Mouse (Mus musculus) brain, adult 2 months (tissue): ENCODE results near the gene 4930467E23Rik.
"Not testable (repeated sequence)": the region's sequence is repeated elsewhere in the genome, so short reads cannot be mapped to it uniquely, and the experiment has no call there.

ENCODE experiments used
- DNase-seq: peaks from one replicate; pipeline ENCODE4 v3.0.0; 2011; ENCODE audit warnings: low read depth, low spot score

Gene 4930467E23Rik

GRCm38 (mm10) chr8:19711171-19711860, 18.1 kb upstream of the 4930467E23Rik start:
- not testable (repeated sequence) for DNase-seq

GRCm38 (mm10) chr8:19712227-19712750, 17.1 kb upstream of the 4930467E23Rik start:
- DNase-seq = not testable (repeated sequence)

GRCm38 (mm10) chr8:19712816-19713215, 16.6 kb upstream of the 4930467E23Rik start:
- DNase-seq = not testable (repeated sequence)

DNA sequence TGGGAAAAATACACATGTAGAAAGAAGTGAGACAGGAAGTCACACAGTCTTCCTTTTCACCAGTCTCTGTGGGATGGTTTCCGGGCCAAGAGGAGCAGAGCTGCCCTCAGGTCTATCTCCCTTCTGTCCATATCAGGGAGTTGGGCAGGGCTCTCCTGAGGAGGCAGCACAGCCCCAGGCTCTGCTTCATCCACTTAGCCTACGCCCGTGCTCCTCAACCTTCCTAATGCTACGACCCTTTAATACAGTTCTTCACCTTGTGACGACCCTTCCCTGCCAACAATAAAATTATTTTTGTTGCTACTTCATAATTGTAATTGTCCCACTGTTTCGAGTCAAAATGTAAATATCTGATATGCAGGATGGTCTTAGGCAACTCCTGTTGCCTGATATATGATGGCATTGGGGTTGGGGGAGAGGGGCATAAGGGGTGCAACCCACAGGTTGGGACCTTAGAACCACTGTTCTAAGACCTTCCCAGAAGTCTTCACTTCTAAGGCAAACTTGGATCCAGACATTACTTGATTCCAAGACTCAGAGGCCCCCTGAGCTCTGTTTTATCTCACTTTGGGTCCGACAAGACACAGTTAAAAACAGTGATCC, 16.0 kb upstream of the 4930467E23Rik start:
- not testable (repeated sequence) for DNase-seq

GRCm38 (mm10) chr8:19714426-19714825, 14.9 kb upstream of the 4930467E23Rik start:
- DNase-seq = not testable (repeated sequence)

GRCm38 (mm10) chr8:19715266-19715665, 14.1 kb upstream of the 4930467E23Rik start:
- DNase-seq = not testable (repeated sequence)

DNA sequence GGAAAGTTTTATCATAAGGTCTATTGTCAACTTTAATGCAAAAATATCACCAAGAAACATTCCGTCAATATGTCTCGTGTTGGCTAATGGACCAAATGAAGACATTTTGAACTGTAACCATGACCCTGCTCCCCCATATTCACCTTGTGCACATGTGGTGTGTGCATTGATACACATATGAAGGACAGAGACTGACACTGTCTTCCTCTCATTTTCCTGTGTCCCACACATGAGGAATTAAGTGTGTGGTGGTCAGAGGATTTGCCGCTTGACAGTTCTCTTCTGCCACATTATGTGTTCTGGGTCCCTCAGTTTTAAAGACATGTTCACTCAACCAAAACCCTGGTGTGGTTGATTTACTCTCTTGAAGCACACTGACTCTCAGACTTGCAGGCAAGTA, 11.5 kb upstream of the 4930467E23Rik start:
- not testable (repeated sequence) for DNase-seq

GRCm38 (mm10) chr8:19719513-19719912, 9.9 kb upstream of the 4930467E23Rik start:
- DNase-seq = not testable (repeated sequence)

GRCm38 (mm10) chr8:19724871-19725270, 4.5 kb upstream of the 4930467E23Rik start:
- DNase-seq = not testable (repeated sequence)

DNA sequence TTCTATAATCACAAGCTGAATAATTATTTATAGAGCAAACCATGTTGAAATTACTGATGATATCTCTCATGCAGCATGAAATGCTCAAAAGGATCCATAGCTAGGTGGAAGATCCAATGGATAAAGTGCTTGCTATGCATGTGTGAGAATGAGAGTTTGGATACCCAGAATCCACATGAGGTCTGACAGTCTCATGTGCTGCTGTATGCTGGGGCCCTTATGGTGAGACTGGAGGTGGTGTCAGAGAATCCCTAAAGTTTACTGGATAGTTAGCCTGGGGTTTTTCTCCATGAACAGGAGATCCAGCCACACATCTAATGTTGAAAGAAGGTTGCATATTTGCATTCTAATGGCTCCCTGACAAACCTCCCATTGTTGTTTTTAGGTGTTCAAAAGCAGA, 22.4 kb downstream of the 4930467E23Rik start:
- DNase-seq = not testable (repeated sequence)

DNA sequence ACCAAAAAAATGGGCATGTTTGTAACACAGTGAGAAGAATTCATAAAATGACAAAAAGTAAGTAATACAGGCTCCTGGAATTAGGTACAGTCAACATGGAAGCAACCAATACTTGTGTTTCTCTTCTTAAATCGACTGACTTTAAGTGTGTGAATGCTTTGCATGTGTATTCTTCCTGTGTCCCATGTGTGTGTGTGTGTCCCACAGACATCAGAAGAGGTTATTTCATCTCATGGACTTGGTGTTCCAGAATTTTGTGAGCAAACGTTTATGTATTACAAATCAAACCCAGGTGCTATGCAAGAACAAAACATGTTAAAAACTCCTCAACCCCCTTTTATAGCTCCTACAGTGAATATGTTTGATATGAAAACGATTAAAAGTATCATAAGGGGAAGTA, 24.8 kb downstream of the 4930467E23Rik start:
- DNase-seq = not testable (repeated sequence)

DNA sequence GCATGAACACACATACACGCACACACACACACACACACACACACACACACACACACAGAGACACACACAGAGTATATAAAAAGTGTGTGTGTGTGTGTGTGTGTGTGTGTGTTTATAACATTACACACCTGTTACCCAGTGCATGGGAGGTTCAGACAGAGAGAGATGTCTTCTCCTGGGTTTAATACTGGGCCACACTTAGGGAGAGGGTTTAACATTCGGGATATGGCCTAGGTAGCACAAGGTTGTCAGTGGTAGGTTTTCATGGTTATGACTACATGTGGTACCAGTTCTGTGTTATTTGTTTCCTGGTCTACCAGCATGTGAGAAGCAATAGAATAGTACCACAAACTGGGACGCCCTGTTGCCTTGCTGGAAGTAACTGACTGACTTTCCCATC, 25.6 kb downstream of the 4930467E23Rik start:
- not testable (repeated sequence) for DNase-seq

DNA sequence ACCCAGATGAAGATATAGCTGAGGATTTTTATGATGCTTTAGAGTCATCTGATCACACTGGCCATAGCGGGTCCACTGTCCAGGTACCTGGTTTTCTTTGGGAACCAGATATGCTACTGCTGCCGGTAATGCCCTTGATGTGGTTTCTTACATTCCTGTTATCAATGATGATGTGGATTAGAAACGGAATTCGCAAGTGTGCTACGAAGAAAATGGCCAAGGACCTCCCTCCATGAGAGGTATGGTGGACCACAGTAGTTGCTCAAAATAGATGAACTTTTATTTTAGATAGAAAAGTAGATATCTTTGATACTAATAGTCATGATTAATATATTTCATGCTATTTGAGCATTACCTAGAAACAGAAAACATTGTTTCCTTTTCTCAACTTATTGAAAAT, 32.3 kb downstream of the 4930467E23Rik start:
- DNase-seq = not testable (repeated sequence)

- DNase-seq = not testable (repeated sequence)
Measured at GRCm38 (mm10) chr8:19762860-19763592, 33.6 kb downstream of the 4930467E23Rik start.

DNA sequence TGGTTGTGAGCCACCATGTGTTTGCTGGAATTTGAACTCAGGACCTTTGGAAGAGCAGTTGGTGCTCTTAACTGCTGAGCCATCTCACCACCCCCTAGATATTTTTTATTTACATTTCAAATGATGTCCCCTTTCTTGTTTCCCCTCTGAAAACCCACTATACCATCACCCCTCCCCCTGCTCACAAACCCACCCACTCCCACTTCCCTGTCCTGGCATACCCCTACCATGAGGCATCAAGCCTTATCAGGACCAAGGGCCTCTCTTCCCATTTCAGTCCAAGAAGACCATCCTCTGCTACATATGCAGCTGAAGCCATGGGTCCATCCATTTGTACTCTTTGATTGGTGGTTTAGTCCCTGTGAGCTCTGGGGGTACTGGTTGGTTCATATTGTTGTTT, 36.2 kb downstream of the 4930467E23Rik start:
- not testable (repeated sequence) for DNase-seq

GRCm38 (mm10) chr8:19773461-19773860, 44.1 kb downstream of the 4930467E23Rik start:
- not testable (repeated sequence) for DNase-seq

GRCm38 (mm10) chr8:19776311-19776710, 46.9 kb downstream of the 4930467E23Rik start:
- not testable (repeated sequence) for DNase-seq

DNA sequence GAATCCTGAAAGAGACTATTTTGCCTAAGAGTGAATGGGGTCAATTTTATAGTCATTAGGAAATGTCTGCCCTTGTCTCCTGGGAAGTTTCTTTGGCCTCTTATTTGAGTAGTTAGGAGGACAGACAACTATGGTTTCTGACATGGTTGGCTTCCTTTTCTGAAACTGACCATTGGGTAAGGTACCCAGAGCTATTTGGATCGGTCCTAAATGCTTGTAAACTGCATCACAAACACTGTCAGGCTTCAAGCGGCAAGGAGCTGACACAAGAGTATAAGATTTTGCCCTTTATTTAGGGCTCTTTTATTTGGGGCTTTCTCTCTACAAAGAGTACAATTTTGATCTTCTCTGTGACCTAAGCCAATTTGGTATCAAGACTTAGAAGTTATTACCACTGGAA, 48.1 kb downstream of the 4930467E23Rik start:
- not testable (repeated sequence) for DNase-seq

GRCm38 (mm10) chr8:19778126-19778525, 48.8 kb downstream of the 4930467E23Rik start:
- DNase-seq = not testable (repeated sequence)

DNA sequence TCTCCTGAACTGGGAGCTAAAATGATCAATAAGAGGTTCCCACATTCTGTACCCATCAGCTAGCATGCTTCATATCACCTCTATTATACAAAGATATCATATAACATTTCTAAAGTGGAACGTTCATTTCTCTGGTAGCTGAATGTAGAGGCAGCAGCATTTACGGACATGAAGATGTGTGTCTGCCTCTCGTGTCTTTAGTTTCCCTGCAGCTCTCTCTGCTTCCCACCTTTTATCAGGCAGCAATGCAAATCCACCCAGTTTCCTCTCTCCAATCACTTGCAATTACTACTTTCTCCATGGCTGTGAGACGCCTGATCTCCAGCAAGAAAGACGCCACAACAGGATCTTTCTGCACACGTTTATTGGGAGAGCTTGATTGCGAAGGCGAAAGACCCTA, 49.5 kb downstream of the 4930467E23Rik start:
- not testable (repeated sequence) for DNase-seq

DNA sequence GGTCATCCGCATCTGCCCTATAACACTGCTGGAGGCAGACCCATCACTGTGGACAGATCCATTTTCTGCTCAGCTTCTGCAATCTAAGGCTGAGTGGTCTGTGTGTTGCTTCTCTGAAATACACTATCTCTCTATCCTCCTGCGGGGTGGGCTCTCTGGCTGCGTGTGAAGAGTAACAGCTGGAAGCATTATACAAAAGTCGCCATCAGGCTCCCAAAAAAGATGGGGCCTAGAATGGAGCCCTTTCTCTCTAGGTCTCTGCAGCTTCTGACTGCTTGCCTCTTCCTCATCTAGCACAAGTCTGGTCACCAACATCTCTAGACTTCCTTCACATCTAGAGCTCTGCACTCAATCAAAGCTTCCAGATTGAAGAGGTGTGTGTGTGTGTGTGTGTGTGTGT, 50.8 kb downstream of the 4930467E23Rik start:
- not testable (repeated sequence) for DNase-seq

- not testable (repeated sequence) for DNase-seq
Measured at GRCm38 (mm10) chr8:19780658-19781057, 51.3 kb downstream of the 4930467E23Rik start.
